Comparison of ENCODE assay signal across 24 mouse cellular contexts in the genomic region with DNA sequence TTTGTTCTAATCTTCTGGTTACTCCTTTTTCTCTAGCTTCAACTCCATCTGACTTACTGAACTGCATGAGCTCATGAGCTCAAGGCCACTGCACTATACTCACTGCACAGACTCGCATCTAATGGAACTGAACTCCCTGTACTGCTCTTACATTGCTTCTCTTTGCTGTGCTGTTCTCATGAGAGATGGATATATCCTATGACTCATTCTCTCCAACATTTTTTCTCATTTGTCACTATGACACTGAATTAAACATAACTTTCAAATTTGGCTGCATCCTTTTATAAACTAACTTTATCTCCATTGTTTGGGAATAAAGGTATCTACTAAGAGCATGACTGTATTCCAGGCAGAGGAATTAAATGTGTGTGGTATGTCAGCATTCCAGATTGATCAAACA.
A peak's percentile ranks its signal among the peaks of the same experiment; 100 is the strongest.
DNase-seq lines count a peak whose midpoint lies in the region; ATAC-seq and TF ChIP-seq lines count a peak whose summit lies in the region.
"Had no signal": no experiment of that assay in that cellular context is flagged by ENCODE, and none has a peak within 500 bp of the region (broad histone marks: within the 10 kb centered on the region; RNA-seq: fewer than 3 reads in every experiment).

No protein-coding gene starts in this region.

- no peak overlapping the region for H3K9ac ChIP-seq in forebrain, postnatal 0 days
- no peak overlapping the region for H3K9ac ChIP-seq in forebrain, embryonic 15.5 days (replicated peaks)
- H3K9ac ChIP-seq: embryonic facial prominence, embryonic 12.5 days; forebrain, embryonic 13.5 days had no signal

- TF ChIP-seq CTCF in forebrain, postnatal 0 days (IDR thresholded peaks at IDR 0.05; ENCODE audit: low read depth) = no peak

- H3K4me3 ChIP-seq in forebrain, postnatal 0 days (ENCODE audit: low read depth, low read length) = no peak overlapping the region
- no peak overlapping the region for H3K4me3 ChIP-seq in forebrain, embryonic 15.5 days
- H3K4me3 ChIP-seq: embryonic facial prominence, embryonic 10.5 days; embryonic facial prominence, embryonic 12.5 days; forebrain, embryonic 13.5 days had no signal

- H3K27me3 ChIP-seq in forebrain, postnatal 0 days (ENCODE audit: insufficient read depth, low read length) = no peaks in the 10 kb centered on the region
- no peaks in the 10 kb centered on the region for H3K27me3 ChIP-seq in forebrain, embryonic 15.5 days
- H3K27me3 ChIP-seq: CH12.LX; embryonic facial prominence, embryonic 12.5 days; forebrain, embryonic 13.5 days; Patski had no signal

- no peak overlapping the region for H3K27ac ChIP-seq in forebrain, postnatal 0 days (ENCODE audit: low read depth, low read length)
- no peak overlapping the region for H3K27ac ChIP-seq in forebrain, embryonic 15.5 days (replicated peaks)
- H3K27ac ChIP-seq: embryonic facial prominence, embryonic 10.5 days; embryonic facial prominence, embryonic 12.5 days; forebrain, embryonic 13.5 days had no signal

- H3K9me3 ChIP-seq in forebrain, postnatal 0 days (ENCODE audit: low read length) = no peaks in the 10 kb centered on the region
- no peaks in the 10 kb centered on the region for H3K9me3 ChIP-seq in forebrain, embryonic 15.5 days
- H3K9me3 ChIP-seq: embryonic facial prominence, embryonic 10.5 days; forebrain, embryonic 13.5 days; G1E had no signal

- 75% methylated on average over 1 of the region's 1 CpGs for WGBS in forebrain, postnatal 0 days
- WGBS in forebrain, embryonic 15.5 days = 84% methylated on average over 1 of the region's 1 CpGs

- no peaks in the 10 kb centered on the region for H3K4me1 ChIP-seq in forebrain, postnatal 0 days (ENCODE audit: insufficient read depth)
- no peaks in the 10 kb centered on the region for H3K4me1 ChIP-seq in forebrain, embryonic 15.5 days
- H3K4me1 ChIP-seq: embryonic facial prominence, embryonic 10.5 days; embryonic facial prominence, embryonic 12.5 days; forebrain, embryonic 13.5 days had no signal

- peak; percentile 2 for DNase-seq in forebrain, postnatal 0 days
- peak; percentile 1 to 3 for DNase-seq in left cerebral cortex, adult 18-20 months (ENCODE audit: low spot score in 2 of 2)
- no peak for DNase-seq in left cerebral cortex, adult 8-10 months (ENCODE audit: low spot score in 2 of 2)
- DNase-seq in right cerebral cortex, adult 18-20 months = peak; percentile 5
- no peak for DNase-seq in right cerebral cortex, postnatal 10 days (ENCODE audit: low spot score in 2 of 2)
- DNase-seq in lung, adult 18-20 months = no peak
- DNase-seq: adrenal gland, adult 8-10 months; adrenal gland, postnatal 14 days; B cell, adult 2 months; cerebellum, adult 11-12 months; cerebellum, adult 2 months; cerebellum, adult 9-10 months; cerebellum, postnatal 10 days; cerebellum, postnatal 25 days had no signal

- ATAC-seq in forebrain, postnatal 0 days = no peak
- no peak for ATAC-seq in forebrain, embryonic 15.5 days (replicated peaks)
- ATAC-seq: activated CD4-positive, CD25-positive, alpha-beta regulatory T cell, adult 4 months; CD4-positive, CD25-positive, alpha-beta regulatory T cell, adult 4 months; forebrain, embryonic 13.5 days; forebrain, embryonic 16.5 days; Patski had no signal

- no peak overlapping the region for H3K4me2 ChIP-seq in forebrain, postnatal 0 days (ENCODE audit: low read depth)
- no peak overlapping the region for H3K4me2 ChIP-seq in forebrain, embryonic 15.5 days (replicated peaks)
- H3K4me2 ChIP-seq: embryonic facial prominence, embryonic 12.5 days; forebrain, embryonic 13.5 days had no signal

- no peaks in the 10 kb centered on the region for H3K36me3 ChIP-seq in forebrain, postnatal 0 days (ENCODE audit: insufficient read depth)
- no peaks in the 10 kb centered on the region for H3K36me3 ChIP-seq in forebrain, embryonic 15.5 days
- H3K36me3 ChIP-seq: embryonic facial prominence, embryonic 10.5 days; embryonic facial prominence, embryonic 12.5 days; G1E had no signal

Comparison
In these comparisons a context has a peak if more than half of its experiments do, and no peak if none do; other contexts are left out.
1. DNase-seq: peak in forebrain, postnatal 0 days (single experiment), left cerebral cortex, adult 18-20 months (2 of 2) and right cerebral cortex, adult 18-20 months (single experiment); none in left cerebral cortex, adult 8-10 months (0 of 2), right cerebral cortex, postnatal 10 days (0 of 2) and lung, adult 18-20 months (0 of 2).